Mouse (Mus musculus) embryo, embryonic 10.5 days (tissue): ENCODE data around the gene Acaca.
"Not testable (repeated sequence)": the region's sequence is repeated elsewhere in the genome, so short reads cannot be mapped to it uniquely, and the experiment has no call there.

Source experiments
- DNase-seq: peaks from one replicate; pipeline ENCODE4 v3.0.0-alpha.2; 2015; ENCODE audit warnings: low spot score

Gene Acaca

DNA sequence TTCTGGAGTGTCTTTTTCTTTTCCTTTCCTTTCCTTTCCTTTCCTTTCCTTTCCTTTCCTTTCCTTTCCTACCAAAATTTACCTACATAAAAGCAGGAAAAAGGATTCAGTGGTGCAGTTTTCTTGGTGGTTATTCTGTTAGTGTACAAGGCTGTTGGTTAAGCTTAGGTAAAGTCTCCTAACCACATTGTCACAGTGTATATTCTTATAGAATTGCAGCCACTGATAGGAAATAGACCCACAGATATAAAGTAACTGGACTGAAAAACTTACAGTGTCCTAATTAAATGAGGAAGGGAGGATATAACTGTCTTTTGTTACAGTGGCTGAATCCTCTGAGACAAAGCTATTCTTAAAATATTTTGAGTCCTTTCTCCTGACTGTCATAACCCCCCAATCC, 202.9 kb downstream of the Acaca start:
- DNase-seq, result no peak

DNA sequence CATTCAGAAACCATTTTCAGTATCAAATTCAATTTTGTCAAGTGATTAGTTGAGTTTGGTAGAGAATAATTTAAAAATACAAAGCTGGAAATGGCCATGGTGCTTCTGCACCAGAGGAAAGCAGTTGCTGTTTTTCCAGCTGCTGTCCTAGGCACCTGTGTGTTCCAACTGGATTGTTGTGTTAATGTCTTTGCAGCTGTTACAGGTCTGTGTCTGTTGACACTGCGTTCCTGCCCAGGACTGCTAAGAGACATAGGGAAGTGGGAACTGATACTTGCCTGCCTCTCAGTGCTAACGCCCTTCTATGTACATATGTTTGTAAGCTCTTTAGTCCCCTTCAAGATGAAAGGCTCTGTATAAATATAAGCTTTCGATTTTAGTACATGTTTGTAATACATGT, 203.4 kb downstream of the Acaca start:
- DNase-seq, result no peak

DNA sequence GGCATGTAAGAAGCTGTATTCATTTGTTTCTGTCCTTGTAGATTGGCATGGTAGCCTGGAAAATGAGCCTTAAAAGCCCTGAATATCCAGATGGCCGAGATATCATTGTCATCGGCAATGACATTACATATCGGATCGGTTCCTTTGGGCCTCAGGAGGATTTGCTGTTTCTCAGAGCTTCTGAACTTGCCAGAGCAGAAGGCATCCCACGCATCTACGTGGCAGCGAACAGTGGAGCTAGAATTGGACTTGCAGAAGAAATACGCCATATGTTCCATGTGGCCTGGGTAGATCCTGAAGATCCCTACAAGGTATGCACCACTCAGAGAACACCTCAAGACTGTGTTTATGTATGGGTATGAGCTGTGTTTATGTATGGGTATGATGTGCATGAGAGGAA, 208.8 kb downstream of the Acaca start:
- not testable (repeated sequence) for DNase-seq

DNA sequence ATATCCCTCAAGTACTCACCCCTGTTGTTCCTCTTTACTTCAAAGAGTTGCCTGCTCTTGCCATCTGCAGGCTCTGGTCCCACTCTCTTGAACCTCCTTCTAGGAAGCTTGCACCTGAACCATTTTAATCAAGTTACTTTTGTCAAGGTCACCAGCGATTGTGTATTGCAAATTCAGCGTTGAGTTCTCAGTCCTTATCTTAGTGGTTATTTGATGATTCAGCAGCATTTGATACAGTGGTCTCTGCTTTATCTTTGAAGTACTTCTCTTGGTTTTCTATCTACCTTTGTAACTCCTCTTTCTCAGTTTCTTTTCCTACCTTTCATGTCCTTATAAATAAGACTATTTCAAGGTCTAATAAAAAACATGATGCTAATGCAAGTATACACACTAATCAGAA, 211.2 kb downstream of the Acaca start:
- DNase-seq, result no peak

DNA sequence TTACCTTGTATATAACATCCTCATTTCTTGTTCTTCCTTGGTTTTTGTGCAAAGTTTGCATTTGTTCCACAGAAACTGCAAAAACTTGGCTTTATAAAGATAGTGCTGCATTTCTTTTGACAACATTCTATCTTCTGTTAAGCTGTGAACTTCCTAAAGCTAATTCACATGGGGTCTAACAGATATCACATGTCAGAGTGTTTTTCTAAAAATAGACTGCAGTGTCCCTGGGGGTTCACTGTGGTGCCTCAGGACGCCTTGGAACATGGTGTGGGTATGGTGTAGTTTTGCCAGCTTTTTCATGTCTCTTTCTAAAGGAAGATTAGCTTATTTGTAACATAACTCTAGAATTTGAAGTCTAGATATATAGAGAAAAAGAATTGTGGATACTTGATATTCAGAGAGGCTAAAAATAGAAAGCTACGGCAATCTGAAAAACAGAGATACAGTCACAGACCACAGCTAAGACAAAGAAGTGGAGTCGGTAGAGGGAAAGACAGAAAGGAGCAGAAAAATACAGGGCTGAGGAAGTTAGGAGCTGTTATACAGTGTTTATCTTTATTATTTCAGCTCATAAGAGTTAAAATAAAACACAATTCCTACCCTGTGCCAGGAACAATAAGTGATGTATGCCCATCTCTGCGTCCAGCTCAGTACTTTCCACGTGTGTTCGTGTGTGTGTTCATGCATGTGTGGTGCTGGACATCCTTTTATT, 215.2 kb downstream of the Acaca start:
- no peak for DNase-seq

DNA sequence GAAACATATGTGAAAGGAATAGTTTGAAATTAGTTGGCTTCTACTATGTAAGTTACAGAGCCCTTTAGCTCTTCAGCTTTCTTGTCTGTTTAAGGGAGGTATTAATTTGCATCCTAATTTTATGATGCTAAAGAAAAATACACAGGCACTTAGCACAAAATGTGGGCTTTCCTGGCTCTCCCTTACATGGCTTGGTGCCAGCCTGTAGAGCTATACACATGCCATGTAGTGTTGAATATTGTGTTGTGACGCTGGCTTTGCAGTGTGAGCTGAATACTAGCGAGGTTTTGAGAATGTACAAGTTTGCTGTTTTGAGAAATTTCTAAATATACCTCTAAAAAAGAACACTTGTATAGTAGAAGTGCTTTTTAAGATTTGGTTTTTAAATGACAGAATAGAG, 218.3 kb downstream of the Acaca start:
- DNase-seq, result no peak

DNA sequence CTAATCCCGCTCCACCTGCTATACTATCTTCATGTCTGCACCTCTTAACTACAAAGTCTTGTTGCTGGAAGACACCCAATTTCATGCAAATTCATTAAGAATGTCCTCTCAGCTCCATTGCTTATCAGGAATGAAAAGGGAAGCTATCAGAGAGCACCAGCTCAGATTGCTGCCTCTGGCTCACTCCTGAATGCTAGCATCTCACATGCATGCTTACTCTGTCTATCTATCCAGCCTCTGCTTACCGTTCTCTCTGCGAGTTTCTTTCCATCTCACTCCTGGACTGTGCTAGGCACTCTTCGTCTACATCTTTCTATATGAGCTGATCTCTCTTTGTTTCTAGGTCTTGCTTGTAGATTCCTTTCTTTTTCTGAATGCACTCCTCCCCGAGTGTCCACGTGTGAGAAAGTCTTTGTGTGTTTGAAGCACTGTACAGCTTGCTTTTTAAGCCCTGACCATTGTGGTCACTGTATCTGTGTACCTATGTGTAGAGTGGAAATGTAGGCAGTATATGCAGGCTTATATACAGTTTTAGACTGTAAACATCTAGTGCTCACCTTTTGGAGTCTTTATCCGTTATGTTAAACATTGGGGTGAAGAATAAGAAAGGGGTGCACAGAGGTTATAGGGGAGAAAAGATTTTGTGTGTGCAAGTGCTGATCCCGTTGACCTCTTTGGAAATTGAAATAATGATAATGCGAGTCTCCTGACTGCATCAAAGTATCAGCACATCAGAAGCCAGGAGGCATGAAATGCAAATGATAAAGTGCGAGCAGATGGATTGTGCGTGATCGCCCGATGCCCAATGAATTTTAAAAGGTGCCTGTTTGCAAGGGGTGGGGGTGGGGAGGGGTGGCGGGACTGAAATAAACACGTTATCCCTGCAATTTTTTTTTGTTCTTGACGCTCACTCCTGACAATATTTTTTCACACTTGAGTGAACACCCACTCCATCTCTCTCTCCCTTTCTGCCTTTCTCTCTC, 219.7 kb downstream of the Acaca start:
- no peak for DNase-seq

DNA sequence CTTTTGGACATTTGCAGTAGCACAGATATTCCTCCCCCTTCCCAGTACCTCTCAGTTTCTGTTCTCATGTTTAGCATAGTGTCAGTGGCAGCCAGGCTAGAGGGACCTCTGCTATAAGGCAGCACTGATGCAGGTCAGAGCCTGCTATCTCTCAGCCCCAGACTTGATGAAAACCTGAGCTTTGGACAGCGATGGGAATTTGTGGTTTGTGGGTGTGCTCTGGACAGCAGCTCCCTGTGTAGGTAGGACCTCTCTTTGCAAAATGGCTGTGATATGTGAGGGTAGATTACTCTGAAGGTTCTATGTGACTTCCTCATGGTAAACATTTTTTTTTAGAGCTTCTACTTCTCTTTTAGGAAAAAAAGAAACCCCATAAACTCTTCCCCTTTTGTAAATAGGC, 221.7 kb downstream of the Acaca start:
- DNase-seq, result no peak

DNA sequence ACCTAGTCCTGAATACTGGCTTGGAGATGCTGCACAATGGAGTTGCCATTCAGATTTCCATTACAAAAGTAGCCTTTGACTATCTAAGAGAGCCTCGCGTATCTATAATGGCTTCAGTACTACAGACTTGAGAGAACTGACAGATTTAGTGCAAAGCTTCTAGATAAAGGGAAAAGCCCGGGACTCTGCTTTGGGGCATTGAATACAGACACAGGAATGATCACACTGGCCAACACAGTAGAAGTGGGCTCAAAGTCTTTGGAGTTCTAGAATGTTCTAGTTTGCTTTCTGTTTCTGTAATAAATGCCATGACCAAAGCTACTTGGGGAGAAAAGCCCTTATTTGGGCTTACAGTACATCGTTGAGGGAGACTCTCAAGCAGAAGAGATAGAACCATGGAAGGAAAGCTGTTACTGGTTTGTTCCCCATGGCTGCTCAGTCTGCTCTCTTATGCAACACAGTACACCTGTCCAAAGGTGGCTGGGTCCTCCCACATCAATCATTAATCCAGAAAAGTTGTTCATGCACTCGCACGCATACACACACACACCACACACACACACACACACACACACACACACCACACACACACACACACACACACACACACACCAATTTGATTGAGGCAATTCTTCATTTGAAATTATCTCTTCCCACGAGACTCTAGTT, 223.7 kb downstream of the Acaca start:
- DNase-seq, result peak; percentile 18

DNA sequence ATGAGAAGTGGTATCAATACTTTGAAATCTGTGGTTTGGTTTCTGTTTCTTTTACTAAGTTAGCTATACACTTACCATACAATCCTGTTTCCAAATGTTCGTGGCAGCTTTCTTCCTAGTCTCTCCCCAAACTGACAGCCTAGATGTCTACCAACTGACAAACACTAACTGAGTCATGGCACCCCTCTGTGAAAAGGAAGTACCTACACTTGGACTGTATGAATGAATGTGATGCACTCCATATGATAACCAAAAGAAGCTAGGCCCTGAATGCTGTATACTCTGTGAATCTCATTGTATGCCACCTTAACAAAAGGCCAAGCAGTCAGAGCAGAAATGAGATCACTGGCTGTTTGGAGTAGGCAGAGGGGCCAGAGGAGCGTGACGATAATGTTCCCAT, 227.8 kb downstream of the Acaca start:
- DNase-seq, result no peak

DNA sequence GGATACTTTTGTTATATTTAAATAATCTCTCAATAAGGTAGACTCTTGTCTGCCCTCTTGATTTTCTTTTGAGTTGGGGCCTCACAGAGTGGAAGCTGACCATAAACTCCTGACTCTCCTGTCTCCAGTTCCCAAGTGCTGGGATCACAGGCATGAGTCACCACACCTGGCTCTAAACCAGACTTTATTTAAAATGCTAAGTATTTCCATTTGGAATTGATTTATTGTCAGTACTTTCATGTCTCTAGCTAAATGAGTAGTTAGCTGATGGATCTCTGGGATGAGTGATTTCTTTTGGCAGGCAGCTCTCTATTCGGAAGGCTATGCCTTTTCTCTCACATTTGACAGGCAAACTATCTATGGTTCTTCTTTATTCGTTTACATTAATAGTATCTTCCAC, 228.3 kb downstream of the Acaca start:
- no peak for DNase-seq

DNA sequence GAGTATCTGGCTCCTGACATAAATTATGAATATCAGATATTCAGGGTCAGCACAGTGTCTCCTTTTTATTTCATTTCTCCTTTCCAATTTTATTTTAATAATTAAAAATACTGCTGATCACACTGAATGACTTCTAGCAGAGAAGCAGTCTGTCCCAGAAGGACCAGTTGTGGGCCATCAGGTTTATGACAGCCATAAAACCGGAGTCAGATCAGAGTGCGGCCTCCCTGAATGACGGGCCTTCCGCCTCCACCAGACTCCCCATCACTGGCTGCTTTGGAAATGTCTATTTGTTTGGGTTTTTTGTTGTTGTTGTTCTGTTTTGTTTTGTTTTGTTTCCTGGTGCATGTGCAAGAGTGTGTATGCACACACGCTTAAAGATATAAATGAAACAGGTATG, 232.1 kb downstream of the Acaca start:
- no peak for DNase-seq

DNA sequence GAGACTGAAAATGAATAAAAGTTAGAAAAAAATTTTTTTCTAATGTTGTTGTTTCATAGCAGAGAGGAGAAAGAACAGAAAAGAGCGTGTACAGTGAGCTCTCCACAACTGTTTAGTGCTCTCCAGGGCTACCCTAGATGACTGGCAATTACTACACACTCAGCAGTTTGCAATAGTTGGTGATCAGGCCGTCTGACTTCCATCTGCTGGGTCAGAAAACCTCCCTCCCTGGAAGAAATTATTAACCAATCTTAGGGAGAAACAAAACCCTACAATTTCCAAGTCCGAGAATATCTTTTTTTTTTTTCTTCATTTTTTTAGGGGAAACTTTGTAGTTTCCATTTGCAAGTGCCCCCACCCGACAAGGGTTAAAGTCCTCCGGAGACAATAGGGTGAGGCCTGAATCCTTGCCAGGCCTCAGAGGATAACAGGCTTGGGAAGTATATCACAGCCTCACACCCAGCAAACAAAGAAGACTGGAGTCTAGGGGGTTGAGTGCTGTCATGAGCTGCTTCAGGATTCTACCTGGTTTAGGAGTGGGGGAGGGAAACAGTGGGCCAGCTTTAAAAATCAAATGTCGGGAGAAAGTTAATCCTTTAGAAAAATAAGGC, 233.3 kb downstream of the Acaca start:
- DNase-seq, result no peak

DNA sequence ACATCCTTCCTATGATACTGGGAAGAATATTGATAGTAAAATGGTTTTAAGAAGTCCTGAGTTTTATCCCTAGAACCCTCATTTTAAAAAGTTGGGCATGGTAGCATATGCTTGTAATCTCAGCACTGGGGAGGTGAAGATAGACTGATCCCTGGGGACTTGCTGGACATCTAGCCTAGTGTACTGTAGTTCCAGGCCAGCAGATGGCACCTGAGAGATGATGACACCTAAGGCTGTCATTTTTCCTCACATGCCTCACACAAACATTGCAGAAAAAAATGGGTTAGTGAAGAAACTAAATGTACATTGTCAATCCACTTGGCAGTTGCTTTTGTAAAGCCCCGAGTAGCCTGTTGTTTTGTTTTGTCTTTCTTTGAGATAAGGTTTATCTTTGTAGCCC, 235.8 kb downstream of the Acaca start:
- no peak for DNase-seq

DNA sequence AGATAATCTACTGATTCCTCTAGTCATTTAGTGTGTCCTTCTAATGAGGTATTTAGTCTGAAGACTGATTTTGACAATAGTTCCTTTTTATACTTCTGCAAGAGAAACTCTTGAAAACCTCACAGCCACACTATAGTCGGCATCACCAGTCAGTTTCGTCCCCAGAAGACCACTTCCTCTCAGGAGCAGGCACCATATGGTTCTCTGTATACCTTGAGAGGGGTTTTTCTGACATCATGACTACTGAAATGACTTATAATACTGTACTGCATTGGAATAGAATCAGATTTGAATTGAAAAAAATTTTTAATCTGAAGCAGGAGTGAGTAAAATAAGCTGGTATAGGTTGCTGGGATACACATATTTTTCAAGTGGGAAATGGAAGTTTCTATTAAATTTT, 239.4 kb downstream of the Acaca start:
- no peak for DNase-seq

DNA sequence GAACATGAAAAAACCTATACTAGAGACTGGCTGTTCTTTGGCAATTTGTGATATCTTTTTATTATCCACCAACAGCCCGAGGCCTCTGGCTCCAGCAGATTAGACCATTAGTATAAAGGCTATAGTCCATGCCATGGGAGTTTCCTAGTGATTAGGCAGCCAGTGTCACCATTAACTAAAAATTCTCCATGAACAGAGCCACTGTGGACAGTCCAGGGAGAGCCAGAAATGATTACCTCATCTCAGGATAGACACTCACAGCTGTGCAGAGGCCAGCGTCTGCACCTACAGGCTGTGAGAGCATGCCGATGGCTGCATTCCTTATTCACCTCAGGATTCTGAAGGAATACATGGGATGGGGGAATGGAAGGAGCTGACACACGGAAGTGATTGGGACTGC, 243.7 kb downstream of the Acaca start:
- DNase-seq, result no peak

DNA sequence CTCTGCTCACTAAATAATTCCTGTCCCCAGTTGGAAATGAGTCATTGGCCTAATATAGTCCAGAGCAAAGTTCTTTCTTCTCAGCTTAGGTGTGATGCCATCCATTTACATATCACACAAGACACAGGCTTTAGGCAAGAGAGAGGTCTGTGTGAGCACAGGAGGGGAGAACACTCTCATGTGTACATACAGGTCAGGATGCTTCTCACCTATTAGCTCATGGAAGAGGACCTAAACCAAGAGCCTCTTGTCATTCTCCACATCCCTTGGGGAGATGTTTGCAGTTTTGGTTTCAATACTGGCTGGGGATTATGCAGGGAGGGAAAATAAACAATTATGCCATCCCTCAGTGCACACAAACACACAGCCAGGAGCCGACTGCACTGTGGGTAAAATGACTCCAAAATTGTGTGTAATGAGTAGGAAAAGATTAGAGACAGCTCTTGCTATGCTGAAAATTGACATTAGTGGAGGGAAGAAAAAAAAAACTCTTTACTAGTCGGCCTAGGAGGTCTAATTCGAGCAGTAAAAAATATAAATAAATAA, 246.6 kb downstream of the Acaca start:
- peak; percentile 9 for DNase-seq

DNA sequence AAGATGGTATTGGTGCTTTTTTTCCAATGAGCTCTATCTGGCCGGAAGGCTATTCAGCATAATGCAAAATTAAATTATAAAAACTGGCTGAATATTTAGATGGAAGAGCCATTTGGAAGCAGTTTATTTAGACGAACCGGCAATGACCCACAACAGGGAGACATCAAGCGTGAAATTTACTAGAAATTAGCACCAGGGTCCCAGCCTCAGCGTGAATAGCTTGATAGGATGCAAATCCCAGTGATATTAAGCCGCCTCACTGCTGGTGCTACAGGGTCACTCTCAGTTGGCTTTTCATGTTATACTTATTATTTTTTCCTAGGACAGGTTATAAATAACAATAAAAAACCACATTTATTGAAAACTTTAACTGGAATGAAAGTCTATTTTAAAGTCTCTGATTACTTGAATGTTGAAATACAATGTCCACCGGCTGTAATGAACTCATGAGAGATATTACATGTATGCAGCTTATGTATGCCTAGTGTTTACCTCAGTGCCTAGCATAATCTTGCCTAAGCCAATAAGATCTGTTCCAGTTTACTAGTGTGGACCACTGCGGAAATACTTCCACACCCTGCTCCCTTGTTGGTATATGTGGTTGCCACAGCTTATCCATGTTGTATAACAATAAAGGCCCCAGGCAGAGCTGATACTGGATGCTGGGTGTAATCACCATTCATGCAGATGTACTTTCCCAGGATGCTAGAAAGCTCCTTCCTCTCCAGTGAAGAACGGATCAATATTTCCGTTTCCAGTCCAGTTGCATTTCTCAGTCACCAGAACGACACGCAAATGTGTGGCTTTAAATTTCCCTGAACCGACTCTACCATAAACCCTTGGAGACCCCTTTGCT, 247.3 kb downstream of the Acaca start:
- DNase-seq, result peak; percentile 14

DNA sequence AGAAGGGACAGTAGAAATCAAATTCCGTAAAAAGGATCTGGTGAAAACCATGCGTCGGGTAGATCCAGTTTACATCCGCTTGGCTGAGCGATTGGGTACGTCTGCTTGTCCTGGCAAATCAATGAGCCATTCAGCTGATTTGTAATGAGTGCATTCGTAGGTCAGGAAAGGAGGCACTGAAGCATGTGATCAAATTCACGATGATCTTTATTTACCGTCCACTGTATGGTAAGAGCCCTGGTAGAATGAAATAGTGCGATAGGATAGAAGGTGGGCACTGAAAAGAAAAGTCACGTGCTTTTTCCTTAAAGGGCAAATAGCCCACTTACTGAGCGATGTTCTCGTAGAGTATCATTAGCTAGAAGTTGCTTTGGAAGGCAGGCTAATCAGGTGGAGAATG, 253.0 kb downstream of the Acaca start:
- DNase-seq, result peak; percentile 56

DNA sequence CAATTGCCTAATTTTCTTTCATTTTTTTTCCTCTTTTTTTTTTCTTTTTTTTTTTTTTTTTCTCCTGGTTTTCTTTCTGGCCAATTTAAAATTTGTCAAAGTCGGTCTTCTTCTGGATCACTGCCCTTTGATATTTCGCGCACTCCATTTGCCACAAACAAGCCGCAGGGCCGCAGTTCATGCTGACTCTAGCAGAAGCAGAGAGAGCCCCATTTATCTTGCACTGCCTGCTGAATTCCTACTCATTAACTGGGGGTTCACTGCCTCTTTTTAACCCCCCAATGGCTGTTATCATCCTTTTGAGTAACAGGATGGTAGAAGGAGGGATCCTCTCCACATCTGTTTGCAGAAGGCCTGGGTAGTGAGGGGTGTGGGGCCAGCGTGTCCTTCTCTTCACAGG, 254.4 kb downstream of the Acaca start:
- no peak for DNase-seq

DNA sequence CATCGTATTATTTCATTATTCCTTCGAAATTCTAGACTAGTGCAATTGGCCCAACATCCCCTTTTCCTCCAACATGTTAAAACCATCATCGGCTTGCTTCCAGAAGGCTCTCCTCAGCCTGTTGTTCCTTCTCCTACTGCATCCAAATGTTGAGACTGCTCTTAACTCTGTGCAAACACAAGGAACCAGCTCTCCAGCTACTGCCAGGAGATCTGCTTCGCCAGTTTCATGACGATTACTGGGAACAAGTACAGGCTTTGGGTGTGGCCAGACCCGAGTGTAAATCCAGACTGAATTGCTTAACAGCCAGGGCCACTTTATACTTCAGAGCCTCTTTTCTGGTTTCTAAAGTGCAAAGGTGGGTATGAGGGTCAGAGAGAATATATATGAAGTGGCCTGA, 259.9 kb downstream of the Acaca start:
- no peak for DNase-seq
